Mouse (Mus musculus) CH12.LX (cell line): ENCODE measurements around the gene Hcn1.

Experiments
- CHD2 ChIP-seq: IDR thresholded peaks from 2 replicates; pipeline ENCODE4 v1.6.1; 2011; ENCODE audit warnings: low read length, improper control_type of control experiment
- CTCF ChIP-seq, 2 experiments: IDR thresholded peaks in 1 of 2; conservative IDR thresholded peaks in 1 of 2; 2 replicates each; pipeline ENCODE4 v1.5.1; 2011 to 2012; ENCODE audit warnings: low read depth in 2 of 2, low read length in 2 of 2, improper control_type of control experiment in 1 of 2, inconsistent platforms in 1 of 2, mild to moderate bottlenecking in 1 of 2, moderate library complexity in 1 of 2
- E2F4 ChIP-seq: IDR thresholded peaks from 2 replicates; pipeline ENCODE4 v1.6.1; 2011; ENCODE audit warnings: low read depth, low read length, improper control_type of control experiment; ENCODE audit not compliant: insufficient replicate concordance
- ELF1 ChIP-seq: IDR thresholded peaks from 2 replicates; pipeline ENCODE4 v1.6.1; 2014; ENCODE audit warnings: low read depth, mild to moderate bottlenecking, inconsistent platforms, low read length, improper control_type of control experiment
- EP300 ChIP-seq: IDR thresholded peaks from 2 replicates; pipeline ENCODE4 v1.6.1; 2011; ENCODE audit warnings: low read length, improper control_type of control experiment
- MEF2A ChIP-seq: IDR thresholded peaks from 2 replicates; pipeline ENCODE4 v1.6.1; 2014; ENCODE audit warnings: low read depth, mild to moderate bottlenecking, inconsistent platforms, low read length, improper control_type of control experiment, borderline replicate concordance
- MYC ChIP-seq: IDR thresholded peaks from 2 replicates; pipeline ENCODE4 v1.6.1; 2011; ENCODE audit warnings: low read depth, mild to moderate bottlenecking, improper control_type of control experiment, low read length
- POLR2A ChIP-seq: IDR thresholded peaks from 2 replicates; pipeline ENCODE4 v1.6.1; 2011; ENCODE audit warnings: low read depth, mild to moderate bottlenecking, improper control_type of control experiment, low read length
- RCOR1 ChIP-seq: conservative IDR thresholded peaks from 2 replicates; pipeline ENCODE4 v1.6.1; 2012; ENCODE audit warnings: low read depth, mild to moderate bottlenecking, inconsistent platforms, low read length, improper control_type of control experiment
- SIN3A ChIP-seq: IDR thresholded peaks from 2 replicates; pipeline ENCODE4 v1.6.1; 2012; ENCODE audit warnings: low read length, improper control_type of control experiment, inconsistent platforms
- TCF12 ChIP-seq: IDR thresholded peaks from 2 replicates; pipeline ENCODE4 v1.6.1; 2014; ENCODE audit warnings: low read depth, mild to moderate bottlenecking, inconsistent platforms, low read length, improper control_type of control experiment
- USF1 ChIP-seq: IDR thresholded peaks from 2 replicates; pipeline ENCODE4 v1.6.1; 2014; ENCODE audit warnings: low read depth, mild to moderate bottlenecking, inconsistent platforms, low read length, improper control_type of control experiment
- USF2 ChIP-seq: conservative IDR thresholded peaks from 2 replicates; pipeline ENCODE4 v1.6.1; 2011; ENCODE audit warnings: low read depth, low read length, improper control_type of control experiment
- ZC3H11A ChIP-seq: IDR thresholded peaks from 2 replicates; pipeline ENCODE4 v1.6.1; 2012; ENCODE audit warnings: low read depth, mild to moderate bottlenecking, inconsistent platforms, low read length, improper control_type of control experiment

- no peak for TF ChIP-seq MYC
- no peak for TF ChIP-seq CTCF (conservative IDR thresholded peaks at IDR 0.05 in 1 of 2, IDR thresholded peaks at IDR 0.05 in 1 of 2; ENCODE audit: low read depth in 2 of 2, low read length in 2 of 2)
- no peak for TF ChIP-seq POLR2A
- no peak for TF ChIP-seq USF2
- no peak for TF ChIP-seq CHD2
- no peak for TF ChIP-seq RCOR1
- no peak for TF ChIP-seq ELF1
- TF ChIP-seq TCF12 = no peak
- TF ChIP-seq E2F4 = no peak
- no peak for TF ChIP-seq EP300
- TF ChIP-seq USF1 = no peak
- no peak for TF ChIP-seq SIN3A
- no peak for TF ChIP-seq MEF2A
- TF ChIP-seq ZC3H11A = no peak
Observed at GRCm38 (mm10) chr13:117907801-117908200, 305.7 kb downstream of the Hcn1 start.
